Mouse (Mus musculus) kidney, adult 8-10 months (tissue): Measurements from ENCODE around the gene Dnah12.

Experiments used
- DNase-seq, 2 experiments: peaks; one replicate each; pipeline ENCODE4 v3.0.0; 2022

Dnah12 gene

DNA sequence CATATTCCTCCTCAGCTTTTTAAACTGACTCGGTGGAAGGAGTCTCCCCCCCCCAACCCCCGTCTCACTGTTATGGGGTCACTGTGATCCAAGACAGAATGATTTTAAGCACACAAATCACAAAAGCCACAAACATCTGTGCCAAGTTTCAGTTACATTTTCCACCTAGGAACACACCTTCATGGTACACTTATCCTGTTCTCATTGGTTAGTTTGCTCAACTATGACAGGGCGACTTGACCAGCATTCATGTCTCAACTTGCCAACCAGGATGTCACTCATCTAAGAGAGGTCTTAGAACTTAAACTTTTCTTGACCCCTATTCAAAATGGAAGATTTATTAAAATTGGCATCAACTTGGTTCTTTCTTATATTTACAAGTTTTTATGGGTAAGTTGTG lies 31.8 kb downstream of the Dnah12 start:
- no peak for DNase-seq

GRCm38 (mm10) chr14:26758566-26758965 lies 65.5 kb downstream of the Dnah12 start:
- no peak for DNase-seq

GRCm38 (mm10) chr14:26764827-26765226 lies 71.8 kb downstream of the Dnah12 start:
- DNase-seq, result no peak

GRCm38 (mm10) chr14:26768195-26768594 lies 75.1 kb downstream of the Dnah12 start:
- DNase-seq, result no peak

- DNase-seq, result no peak
Observed at GRCm38 (mm10) chr14:26773536-26773935, 80.5 kb downstream of the Dnah12 start.

DNA sequence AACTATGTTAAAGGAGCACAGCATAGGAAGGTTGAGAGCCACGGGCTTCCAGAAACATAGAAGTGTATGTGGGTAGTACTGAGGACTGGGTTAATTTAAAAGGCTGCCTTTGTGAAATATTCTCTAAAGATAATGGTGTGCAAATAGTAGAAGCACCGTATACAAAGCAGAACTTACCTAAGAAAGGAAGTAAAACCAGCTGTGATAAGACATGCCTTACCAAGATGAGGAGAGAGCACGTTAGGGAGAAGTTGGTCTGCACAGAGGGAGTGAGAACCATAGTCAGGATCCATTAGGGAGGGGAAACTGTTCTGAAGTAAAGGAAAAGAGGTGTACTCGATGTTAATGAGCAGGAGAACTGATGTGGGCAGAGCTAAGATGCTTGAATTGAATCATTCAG lies 90.7 kb downstream of the Dnah12 start:
- DNase-seq, result no peak

DNA sequence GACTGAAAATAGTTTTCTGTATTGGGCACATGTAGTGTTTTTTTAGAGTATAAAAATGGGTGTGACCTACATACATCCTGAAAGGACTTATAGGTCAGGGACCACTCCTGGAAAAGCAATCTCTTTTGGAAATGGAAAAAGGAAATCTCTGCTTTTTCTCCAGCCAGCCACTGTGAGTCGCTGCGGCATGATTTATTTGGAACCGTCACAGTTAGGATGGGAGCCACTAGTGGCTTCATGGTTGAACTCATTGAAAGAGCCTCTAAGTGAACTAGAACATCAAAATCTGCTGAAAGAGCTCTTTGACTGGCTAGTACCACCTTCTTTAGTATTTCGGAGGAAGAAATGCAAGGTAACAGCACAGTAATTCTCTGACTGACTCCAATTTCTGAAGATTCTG lies 92.6 kb downstream of the Dnah12 start:
- peak in 1 of 2 experiments; percentile 5 for DNase-seq

GRCm38 (mm10) chr14:26794431-26794830 lies 101.4 kb downstream of the Dnah12 start:
- no peak for DNase-seq

DNA sequence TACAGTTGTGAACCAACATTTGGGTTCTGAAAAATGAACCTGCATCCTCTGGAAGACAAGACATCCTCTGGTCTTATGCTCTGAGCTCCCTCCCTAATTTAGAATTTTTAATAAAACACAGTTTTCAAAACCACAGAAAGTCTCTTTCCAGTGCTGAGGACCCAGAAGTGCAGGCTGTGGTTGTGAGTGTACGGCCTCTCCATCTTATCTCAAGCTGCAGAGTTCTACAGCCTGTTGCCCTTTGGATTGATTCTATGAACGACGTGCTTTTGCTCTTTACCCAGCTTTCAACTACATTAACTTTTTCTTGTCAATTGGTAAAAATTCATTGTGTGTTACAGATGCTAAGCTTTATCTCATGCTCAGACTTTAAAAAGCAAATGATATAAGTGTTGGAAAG lies 105.3 kb downstream of the Dnah12 start:
- DNase-seq, result no peak

- no peak for DNase-seq
Observed at GRCm38 (mm10) chr14:26799286-26799685, 106.2 kb downstream of the Dnah12 start.

- no peak for DNase-seq
Observed at GRCm38 (mm10) chr14:26805500-26805899, 112.4 kb downstream of the Dnah12 start.

- DNase-seq, result peak in 1 of 2 experiments; percentile 16
Observed at GRCm38 (mm10) chr14:26812734-26813133, 119.7 kb downstream of the Dnah12 start.

- DNase-seq, result no peak
Observed at GRCm38 (mm10) chr14:26813871-26814270, 120.8 kb downstream of the Dnah12 start.

- DNase-seq, result peak in 1 of 2 experiments; percentile 10
Observed at GRCm38 (mm10) chr14:26814908-26815307, 121.8 kb downstream of the Dnah12 start.

GRCm38 (mm10) chr14:26816785-26817184 lies 123.7 kb downstream of the Dnah12 start:
- no peak for DNase-seq

DNA sequence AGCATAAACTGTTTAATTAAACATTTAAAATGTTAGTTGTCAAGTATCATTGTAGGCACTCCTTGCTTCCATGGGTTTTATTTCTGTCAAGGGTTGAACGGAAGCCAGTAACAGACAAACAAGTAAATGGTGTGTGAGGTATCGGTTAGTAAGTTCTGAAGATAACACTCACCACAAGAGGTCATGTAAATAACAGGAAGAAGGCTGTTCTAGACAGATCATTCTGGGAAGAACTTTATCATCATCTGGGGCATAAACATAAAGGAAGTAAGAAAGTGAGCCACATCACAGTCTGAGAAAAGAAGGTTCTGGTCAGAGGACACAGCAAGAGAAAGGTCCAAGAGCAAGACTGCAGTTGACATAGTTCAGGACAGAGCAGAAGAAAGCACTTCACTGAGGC lies 132.9 kb downstream of the Dnah12 start:
- DNase-seq, result no peak

GRCm38 (mm10) chr14:26853053-26853452 lies 160.0 kb downstream of the Dnah12 start:
- DNase-seq, result no peak

GRCm38 (mm10) chr14:26854066-26854465 lies 161.0 kb downstream of the Dnah12 start:
- DNase-seq, result peak; percentile 10 to 25

- peak; percentile 34 to 41 for DNase-seq
Observed at GRCm38 (mm10) chr14:26858364-26858763, 165.3 kb downstream of the Dnah12 start.

DNA sequence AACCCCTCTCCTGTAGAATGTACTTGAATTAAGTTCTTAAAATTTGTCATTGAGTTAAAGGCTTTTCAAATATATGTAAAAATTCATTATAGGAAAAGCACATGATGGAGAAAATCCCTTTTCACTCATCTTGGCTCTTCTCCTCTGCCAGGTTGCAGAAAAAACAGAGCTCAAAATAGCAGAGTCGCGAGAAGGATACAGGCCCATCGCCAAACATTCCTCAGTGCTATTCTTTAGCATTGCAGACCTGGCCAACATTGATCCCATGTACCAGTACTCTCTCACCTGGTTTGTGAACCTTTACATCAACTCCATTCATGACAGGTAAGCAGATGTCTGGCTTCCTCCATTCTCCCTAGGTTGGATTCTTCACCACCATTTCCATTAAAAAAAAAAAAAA lies 165.9 kb downstream of the Dnah12 start:
- DNase-seq, result no peak

DNA sequence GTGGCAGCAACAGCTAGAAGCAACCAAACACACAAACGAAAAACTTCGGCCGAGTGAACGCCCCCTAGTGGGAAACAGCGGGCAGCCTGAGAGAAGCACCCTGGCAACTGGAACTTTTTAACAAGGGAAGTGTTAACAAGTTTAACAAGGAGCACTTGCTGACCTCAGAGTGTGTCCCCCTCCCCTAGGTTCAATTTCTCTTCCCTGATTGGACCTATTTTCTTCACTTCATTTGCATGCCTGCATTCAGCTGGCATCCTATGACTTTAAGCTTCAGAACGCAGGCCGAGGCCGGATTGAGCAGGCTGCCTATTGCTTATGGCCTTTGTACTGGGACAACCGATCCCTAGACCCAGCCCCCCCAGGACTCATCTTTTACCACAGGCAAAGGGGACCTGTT lies 174.3 kb downstream of the Dnah12 start:
- no peak for DNase-seq

DNA sequence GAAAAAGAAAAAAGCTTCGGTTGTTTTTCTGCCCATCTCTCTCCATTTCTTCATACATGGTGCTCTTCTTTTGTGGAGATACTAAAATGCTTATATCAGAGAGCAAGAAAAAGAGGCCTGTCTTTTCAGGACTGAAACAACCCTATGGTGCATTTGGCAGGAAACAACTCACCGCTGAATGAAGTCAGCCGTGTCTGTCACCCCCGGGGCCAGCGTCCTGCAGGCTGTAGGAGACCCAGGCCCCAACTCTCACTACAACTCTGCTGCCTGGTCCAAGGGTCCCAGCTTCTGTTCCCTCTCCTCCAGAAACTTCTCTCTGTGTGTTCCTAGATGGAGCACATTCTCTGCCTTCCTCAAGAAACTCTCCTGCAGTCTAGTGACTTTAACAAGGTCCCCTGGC lies 175.2 kb downstream of the Dnah12 start:
- no peak for DNase-seq

DNA sequence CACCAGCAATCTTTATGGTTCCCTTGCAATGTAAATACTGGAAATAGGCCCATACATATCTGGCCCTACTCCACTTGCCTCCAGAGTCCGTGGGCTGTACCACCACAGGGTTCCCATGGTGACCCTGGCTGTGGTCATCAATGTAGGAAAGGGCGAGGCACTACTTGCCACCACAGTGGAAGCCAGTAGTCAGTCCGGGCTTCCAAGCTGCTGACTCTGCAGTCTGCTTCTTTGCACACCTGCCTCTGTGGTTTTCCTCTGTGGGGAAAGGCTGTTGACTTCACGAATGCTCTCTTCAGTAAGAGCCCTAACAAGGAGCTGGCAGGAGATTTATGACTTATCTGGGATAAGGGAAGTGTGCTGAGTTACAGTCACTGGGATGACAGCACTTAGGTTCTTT lies 185.7 kb downstream of the Dnah12 start:
- no peak for DNase-seq

DNA sequence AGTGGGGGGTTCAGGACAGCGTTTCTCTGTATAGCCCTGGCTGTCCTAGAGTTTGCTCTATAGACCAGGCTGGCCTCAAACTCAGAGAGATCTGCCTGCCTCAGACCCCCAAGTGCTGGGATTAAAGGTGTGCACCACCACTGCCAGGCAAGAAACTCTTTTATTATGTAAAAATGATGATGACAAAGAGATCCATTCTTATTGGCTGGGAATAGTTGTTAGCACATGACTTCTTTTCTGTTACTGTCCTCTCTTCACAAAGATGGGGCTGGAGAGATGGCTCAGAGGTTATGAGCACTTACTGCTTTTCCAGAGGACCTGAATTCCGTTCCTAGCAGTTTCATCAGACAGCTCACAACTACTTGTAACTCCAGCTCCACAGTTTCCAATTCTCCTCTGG lies 186.9 kb downstream of the Dnah12 start:
- no peak for DNase-seq

DNA sequence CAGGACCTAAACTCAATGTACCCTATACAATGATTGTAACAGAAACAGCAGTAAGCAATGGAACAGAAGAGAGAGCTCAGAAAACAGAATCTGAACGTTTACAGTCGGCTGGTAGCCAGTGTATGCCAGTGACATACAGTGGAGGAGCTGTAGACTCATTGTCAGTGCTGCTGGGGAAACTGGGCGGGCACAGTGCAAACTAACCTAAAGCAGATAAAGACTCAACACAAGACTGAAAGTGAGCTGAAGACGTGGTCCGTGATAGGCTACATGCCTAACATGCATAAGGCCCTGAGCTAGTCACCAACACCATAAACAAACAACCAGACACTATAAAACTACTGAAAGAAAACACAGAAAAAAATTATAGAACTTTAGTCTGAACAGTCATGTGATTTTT lies 188.6 kb downstream of the Dnah12 start:
- no peak for DNase-seq

- no peak for DNase-seq
Observed at GRCm38 (mm10) chr14:26887244-26887643, 194.2 kb downstream of the Dnah12 start.
